Mouse (Mus musculus): ENCODE measurements around the gene Itga9.
A peak's percentile ranks its signal among the peaks of the same experiment; 100 is the strongest.

Gene Itga9

DNA sequence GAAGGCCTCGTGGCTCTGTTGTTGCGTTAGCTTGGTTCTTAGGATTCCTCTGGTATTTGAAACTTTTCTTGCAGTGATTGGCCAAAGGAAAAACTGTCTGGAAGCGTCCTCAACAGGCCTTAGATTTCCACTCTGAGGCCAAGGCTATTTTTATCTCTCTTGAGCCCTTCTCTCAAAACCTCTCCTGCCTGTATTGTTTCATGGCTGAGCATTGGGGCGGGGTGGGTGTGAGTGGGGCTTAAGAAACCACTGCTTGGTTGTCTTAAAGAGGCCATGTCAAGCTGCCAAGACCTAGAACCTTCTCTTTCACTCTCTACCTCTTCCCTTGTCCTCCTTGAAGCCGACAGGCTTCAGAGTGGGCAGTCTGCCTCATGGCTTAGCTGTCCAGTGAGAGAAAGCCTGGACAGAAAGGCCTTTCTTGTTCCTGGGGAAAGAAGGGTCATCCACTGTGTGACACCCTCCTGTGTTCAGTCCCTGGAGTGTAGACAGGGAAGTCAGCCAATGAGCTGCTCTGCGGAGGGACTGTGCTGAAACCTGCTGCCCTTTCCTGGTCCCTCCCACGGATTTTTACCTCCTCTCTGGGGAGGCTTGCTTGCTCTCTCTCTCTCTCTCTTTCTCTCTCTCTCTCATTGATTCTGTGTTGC, 271.0 kb downstream of the Itga9 start:
- DNase-seq (ENCODE audit: low read depth) = no peak

DNA sequence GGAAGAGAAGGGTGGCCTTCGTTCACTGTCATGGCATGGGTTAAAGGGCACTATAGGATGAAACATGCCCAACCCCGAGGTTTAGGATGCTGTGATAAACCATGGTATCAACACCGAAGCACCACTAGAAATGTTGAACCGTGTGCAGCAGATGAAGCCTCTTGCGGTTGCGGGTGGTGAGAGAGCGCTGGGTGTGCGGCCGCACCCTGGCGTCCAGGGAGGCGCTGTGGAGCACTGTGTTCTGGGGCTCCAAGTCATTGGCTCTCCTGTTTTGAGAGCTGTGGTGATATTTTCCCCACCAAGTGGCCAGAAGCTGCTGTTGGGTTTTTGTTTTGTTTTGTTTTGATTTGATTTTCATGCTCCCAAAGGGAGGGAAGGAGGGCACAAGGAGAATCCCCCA, 272.1 kb downstream of the Itga9 start:
- DNase-seq (ENCODE audit: low read depth) = no peak

GRCm38 (mm10) chr9:118881281-118881945, 274.9 kb downstream of the Itga9 start:
- DNase-seq (ENCODE audit: low read depth) = peak; percentile 9

- no peak for DNase-seq (ENCODE audit: low read depth)
Observed at GRCm38 (mm10) chr9:118881946-118882284, 275.4 kb downstream of the Itga9 start.

DNA sequence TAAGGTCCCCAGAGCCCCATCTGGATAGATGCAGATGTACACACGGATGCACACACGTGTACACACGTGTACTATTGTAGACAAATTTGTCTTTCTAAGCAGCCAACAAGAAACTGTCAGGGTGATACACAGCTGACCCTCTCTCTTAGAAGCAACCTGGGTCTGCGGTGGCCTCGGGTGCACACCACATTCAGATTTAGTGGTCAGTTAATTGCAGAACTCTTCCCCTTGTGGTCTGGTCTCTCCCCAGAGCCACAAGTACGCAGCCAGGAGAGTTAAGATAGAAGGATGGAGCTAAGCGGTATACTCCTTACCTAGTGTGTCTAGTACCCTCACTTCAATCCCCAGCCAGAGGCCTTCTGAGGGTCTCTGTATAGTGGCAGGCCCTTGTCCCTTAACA, 276.7 kb downstream of the Itga9 start:
- no peak for DNase-seq (ENCODE audit: low read depth)

GRCm38 (mm10) chr9:118885785-118886184, 279.3 kb downstream of the Itga9 start:
- no peak for DNase-seq (ENCODE audit: low read depth)

- no peak for DNase-seq (ENCODE audit: low read depth)
Observed at GRCm38 (mm10) chr9:118887201-118887600, 280.7 kb downstream of the Itga9 start.

GRCm38 (mm10) chr9:118887734-118888133, 281.2 kb downstream of the Itga9 start:
- DNase-seq (ENCODE audit: low read depth) = no peak

DNA sequence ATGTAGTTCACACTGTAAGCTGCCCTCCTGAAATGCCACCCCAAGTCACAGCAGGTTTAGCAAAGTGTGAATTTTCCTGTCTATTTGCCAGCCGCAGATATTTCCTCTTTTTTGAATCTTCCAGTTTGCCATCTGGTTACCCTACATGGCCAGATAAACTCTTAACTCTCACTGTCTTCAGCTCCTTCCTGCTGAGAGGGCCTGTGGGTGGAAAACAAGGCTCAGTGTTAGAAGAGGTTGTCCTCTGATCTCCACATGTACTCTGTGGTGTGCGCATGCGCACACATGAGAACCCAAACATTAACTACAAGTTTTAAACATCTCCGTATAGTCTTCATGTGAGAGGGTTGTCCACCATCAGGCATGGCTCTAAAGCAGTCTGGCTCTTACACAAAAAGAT, 283.7 kb downstream of the Itga9 start:
- no peak for DNase-seq (ENCODE audit: low read depth)

DNA sequence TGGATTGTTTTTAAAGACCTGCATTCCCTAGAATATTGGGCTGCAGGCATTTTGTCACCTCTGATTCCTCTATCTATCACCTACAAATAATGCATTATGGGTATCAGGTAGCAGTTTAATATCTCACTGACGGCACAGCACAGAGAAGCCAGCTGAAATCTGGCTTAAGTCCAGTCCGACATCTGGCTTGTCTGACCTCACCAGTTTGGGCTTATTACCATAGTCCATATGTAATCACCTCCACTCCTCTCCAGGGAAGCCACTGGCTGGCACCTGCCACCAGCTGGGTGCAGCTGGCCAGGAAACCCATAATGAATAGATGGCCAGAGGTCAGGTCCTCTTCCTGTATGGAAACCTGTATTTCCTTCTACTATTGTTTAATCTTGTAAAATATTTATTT, 284.2 kb downstream of the Itga9 start:
- DNase-seq (ENCODE audit: low read depth) = no peak

- DNase-seq (ENCODE audit: low read depth) = no peak
Observed at GRCm38 (mm10) chr9:118891068-118891467, 284.6 kb downstream of the Itga9 start.

DNA sequence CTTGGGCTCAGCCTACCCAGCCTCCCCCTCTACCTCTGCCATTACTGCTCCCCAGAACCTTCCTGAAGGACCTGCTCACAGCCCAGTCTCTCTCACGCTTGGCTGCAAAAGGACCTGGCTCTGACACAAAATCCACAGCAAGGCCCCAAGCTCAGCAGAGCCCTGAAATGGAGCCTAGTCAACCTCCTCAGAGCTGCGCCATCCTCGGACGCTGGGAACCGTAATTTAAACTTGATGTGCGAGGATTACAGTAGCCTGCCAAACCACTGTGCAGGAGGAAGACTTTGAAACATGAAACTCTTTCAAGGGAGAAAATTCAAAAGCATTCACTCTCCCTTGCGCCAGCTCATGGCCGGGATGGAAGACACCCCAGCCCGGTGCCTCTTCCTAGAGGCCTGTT, 285.1 kb downstream of the Itga9 start:
- no peak for DNase-seq (ENCODE audit: low read depth)

DNA sequence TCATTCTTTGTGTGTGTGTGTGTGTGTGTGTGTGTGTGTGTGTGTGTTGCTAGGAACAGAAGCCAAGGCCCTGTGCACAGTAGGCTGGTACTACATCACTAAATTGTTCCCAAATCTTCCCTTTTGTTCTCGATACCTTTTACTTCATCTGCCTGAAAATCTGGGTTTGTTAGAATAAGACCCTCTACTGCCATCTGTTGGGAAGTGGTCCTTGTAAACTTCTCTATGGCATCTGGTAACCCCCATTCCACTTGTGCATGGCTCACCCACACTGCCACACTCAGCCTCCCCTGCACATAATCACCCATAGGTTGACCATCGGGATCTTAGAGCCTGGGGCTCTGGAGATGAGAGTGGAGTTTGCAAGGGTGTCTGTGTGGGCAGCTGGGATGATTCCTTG, 288.6 kb downstream of the Itga9 start:
- DNase-seq (ENCODE audit: low read depth) = no peak

DNA sequence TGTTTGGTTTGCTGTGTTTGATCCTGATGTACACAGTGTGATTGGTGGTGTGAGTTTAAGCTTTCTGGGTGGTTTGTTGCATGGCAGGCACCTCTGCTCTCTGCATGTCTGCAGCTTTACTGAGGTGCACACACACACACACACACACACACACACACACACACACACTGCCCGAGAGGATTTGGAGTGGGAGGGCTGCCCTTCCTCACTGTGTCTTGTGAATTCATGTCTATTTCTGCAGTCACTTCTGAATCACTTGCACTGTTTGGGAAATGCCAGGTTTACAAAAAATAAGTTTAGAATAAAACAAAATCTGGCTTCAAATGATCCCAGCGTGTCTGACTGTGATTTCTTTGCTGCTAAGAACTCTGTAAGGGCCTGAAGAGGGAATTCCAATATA, 294.2 kb downstream of the Itga9 start:
- DNase-seq (ENCODE audit: low read depth) = no peak

GRCm38 (mm10) chr9:118901917-118902316, 295.4 kb downstream of the Itga9 start:
- no peak for DNase-seq (ENCODE audit: low read depth)

DNA sequence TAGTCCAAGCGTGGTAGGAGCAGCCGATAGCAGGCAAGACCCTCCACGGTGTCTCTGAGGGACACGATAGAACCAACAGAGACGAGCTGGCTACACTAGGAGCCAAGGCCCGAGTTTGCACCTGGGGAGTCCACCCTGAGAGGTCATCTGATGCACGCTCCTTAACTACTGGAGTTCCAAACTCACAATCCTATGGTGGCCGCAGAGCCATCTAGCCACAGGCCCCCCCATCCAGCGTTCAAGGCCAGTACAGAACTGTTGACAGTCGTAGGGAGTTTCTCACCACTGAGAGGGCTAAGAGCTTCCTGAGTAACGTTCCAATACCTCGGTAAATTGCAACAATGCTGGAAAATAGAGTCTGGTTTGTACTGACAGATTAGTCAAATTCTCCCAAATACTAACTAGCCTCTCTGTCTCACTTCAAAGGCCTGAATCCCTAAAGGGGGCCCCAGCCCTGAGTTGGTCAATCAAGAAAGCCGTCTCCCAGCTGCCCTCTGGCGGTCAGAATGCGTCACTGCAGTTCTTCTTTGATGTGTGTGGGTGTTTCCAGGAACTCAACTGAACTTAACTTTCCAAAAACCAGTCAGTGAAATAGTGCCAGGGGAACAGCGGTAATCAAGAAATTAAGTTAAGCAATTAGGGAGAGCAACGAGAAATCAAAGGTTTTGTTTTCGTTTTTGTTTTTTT, 301.6 kb downstream of the Itga9 start:
- peak; percentile 53 for DNase-seq (ENCODE audit: low read depth)

- DNase-seq (ENCODE audit: low read depth) = no peak
Observed at GRCm38 (mm10) chr9:118913048-118913447, 306.6 kb downstream of the Itga9 start.

GRCm38 (mm10) chr9:118913613-118914012, 307.1 kb downstream of the Itga9 start:
- no peak for DNase-seq (ENCODE audit: low read depth)

- no peak for DNase-seq (ENCODE audit: low read depth)
Observed at GRCm38 (mm10) chr9:118914589-118914988, 308.1 kb downstream of the Itga9 start.

DNA sequence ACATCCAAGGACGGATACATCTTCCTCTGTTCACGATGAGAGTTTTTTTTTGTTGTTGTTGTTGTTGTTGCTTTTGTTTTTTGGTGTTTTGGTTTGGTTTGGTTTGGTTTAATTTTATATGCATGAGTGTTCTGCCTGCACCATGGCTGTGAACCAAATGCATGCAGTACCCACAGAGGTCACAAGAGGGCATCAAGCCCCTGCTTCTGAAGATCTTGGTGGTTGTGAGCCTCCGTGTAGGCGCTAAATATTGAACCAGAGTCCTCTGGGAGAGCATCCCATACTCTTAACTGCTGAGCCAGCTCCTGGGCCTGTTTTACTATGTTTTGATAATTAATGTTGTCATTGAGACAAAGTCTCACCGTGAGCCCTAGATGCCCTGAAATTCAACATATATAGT, 308.8 kb downstream of the Itga9 start:
- DNase-seq (ENCODE audit: low read depth) = no peak

- DNase-seq (ENCODE audit: low read depth) = no peak
Observed at GRCm38 (mm10) chr9:118919672-118920186, 313.2 kb downstream of the Itga9 start.

- DNase-seq (ENCODE audit: low read depth) = no peak
Observed at GRCm38 (mm10) chr9:118920798-118921515, 314.5 kb downstream of the Itga9 start.

- DNase-seq (ENCODE audit: low read depth) = no peak
Observed at GRCm38 (mm10) chr9:118921926-118922325, 315.4 kb downstream of the Itga9 start.

Measured in c-Kit-positive CD71-positive TER-119-negative erythroid progenitor cells, embryonic 14.5 days (primary cell).